Mouse (Mus musculus): ENCODE measurements around the gene Npm1.

DNA sequence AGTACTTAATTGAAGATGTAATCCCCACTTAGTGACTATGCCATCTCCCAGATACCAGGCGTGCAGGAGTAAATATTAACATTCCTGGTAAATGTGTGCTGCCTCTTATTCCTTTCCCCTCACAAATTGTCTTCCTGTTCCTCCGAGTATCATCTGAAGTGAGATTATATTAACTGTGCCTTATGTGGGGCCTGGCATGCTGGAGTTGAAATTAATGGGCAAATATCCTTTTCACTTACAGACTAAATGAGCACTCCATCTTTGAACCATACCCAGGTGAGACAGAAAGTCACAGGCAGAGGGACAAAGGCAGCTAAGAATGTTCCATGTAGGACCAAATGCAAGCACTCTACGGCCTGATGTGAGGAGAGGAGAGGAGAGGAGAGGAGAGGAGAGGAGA is 12.8 kb upstream of the Npm1 start:
- TF ChIP-seq GATA1 (IDR thresholded peaks at IDR 0.05; ENCODE audit: borderline replicate concordance, low read length) (no peak), FLI1 (IDR thresholded peaks at IDR 0.05; ENCODE audit: low read length) (no peak)

Data from megakaryocyte, embryonic 14.5 days (primary cell).